Mouse (Mus musculus): ENCODE results near the gene Pip4k2a. TPM values are rescaled to one million over a fixed set of nuclear protein-coding genes. Genes with fewer than 3 reads are reported as not detected.

Gene Pip4k2a
- polyA plus RNA-seq, 1 experiment from 2014 or later: 6.6 TPM

DNA sequence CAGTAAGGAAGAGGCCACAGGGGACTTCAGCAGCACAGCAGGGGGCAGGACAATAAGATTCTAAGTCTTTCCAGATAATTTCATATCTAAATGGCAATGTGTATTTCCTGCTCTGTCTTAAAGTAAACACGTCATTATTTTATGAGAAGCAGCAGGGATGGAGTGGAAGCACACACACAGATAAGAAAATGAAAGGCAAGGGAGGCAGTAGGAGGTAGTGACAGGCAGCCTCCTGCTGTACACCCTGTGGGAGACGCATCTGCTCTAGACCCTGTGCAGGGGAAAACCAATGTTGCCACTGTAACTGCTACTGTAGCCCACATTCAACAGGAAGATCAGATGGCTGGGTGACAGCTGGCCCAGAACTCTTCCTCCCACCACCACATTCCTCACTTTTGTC is 60.3 kb downstream of the Pip4k2a start:
- Histone ChIP-seq H3K27me3 (replicated peaks) (no peaks in the 10 kb centered on the region), H3K4me1 (peaks cover 65% of the 10 kb centered on the region), H3K27ac (replicated peaks) (peak overlapping the region; percentile 29; the same call in 1 of the 2 replicates), H3K4me2 (no peak overlapping the region), H3K36me3 (no peaks in the 10 kb centered on the region), H3K4me3 (no peak overlapping the region), H3K9ac (no peak overlapping the region), H3K9me3 (no peaks in the 10 kb centered on the region)
- 27% methylated on average over 2 of the region's 2 CpGs for WGBS
- ATAC-seq (ENCODE audit: extremely low read depth, insufficient number of reproducible peaks, low FRiP score, low TSS enrichment): no peak

DNA sequence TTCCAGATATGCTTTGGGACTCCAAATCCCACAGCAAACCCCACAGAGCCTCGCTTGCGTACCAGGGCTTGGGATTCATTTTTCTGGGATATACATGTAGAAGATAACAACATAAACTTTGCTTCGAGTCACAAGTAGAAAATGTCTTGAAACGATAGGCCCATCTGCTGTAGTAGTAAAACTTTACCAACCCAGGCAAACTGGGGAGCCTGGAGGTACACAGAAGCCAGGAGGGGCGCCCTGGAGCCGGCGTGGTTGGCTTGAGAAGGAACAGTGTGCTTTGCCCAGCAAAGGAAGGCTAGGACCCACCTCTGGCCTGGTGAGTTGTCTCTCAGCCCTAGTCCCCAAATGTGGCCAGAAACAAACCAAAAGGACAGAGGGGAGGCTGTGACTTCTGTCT is 61.5 kb downstream of the Pip4k2a start:
- ATAC-seq (ENCODE audit: extremely low read depth, insufficient number of reproducible peaks, low FRiP score, low TSS enrichment): no peak
- WGBS: 81% methylated on average over 7 of the region's 7 CpGs
- H3K27me3 ChIP-seq (replicated peaks): no peaks in the 10 kb centered on the region
- no peak overlapping the region for H3K9ac ChIP-seq
- peaks cover 65% of the 10 kb centered on the region for H3K4me1 ChIP-seq
- no peaks in the 10 kb centered on the region for H3K9me3 ChIP-seq
- H3K4me2 ChIP-seq: no peak overlapping the region
- no peaks in the 10 kb centered on the region for H3K36me3 ChIP-seq
- no peak overlapping the region for H3K4me3 ChIP-seq
- no peak overlapping the region for H3K27ac ChIP-seq (replicated peaks)

DNA sequence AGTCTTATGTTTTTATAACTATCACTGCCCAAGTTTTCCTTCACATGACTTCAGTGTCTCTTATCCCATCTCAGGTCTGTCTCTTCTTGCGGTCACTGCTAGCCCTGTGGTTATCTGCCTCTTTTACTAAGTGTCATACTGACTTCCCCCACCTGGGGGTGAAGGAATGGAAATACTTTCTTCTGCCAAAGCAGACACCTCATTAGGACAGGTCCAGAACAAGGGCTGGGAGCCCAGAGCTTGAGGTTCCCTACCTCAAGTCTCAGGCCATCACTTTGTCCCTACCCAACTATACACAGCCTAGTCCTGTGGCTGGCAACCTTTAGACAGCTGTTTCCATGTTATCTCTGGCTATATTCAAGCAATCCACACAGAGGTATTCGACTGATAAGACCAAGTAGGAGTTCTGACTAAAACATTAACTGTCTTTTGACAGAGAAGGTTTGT is 62.3 kb downstream of the Pip4k2a start:
- H3K9me3 ChIP-seq: no peaks in the 10 kb centered on the region
- peaks cover 57% of the 10 kb centered on the region for H3K4me1 ChIP-seq
- ATAC-seq (ENCODE audit: extremely low read depth, insufficient number of reproducible peaks, low FRiP score, low TSS enrichment): no peak
- no peak overlapping the region for H3K4me3 ChIP-seq
- H3K36me3 ChIP-seq: no peaks in the 10 kb centered on the region
- no peak overlapping the region for H3K9ac ChIP-seq
- H3K27me3 ChIP-seq (replicated peaks): no peaks in the 10 kb centered on the region
- H3K27ac ChIP-seq (replicated peaks): no peak overlapping the region
- no peak overlapping the region for H3K4me2 ChIP-seq
- 33% methylated on average over 2 of the region's 2 CpGs for WGBS

GRCm38 (mm10) chr2:18934131-18934530 is 63.8 kb downstream of the Pip4k2a start:
- no peak overlapping the region for H3K27ac ChIP-seq (replicated peaks)
- H3K4me2 ChIP-seq: no peak overlapping the region
- no peak overlapping the region for H3K4me3 ChIP-seq
- WGBS: 69% methylated on average over 9 of the region's 9 CpGs
- ATAC-seq (ENCODE audit: extremely low read depth, insufficient number of reproducible peaks, low FRiP score, low TSS enrichment): no peak
- no peaks in the 10 kb centered on the region for H3K27me3 ChIP-seq (replicated peaks)
- no peaks in the 10 kb centered on the region for H3K9me3 ChIP-seq
- no peaks in the 10 kb centered on the region for H3K36me3 ChIP-seq
- peaks cover 45% of the 10 kb centered on the region for H3K4me1 ChIP-seq
- no peak overlapping the region for H3K9ac ChIP-seq

GRCm38 (mm10) chr2:18933418-18933817 is 64.5 kb downstream of the Pip4k2a start:
- Histone ChIP-seq H3K4me1 (peaks cover 43% of the 10 kb centered on the region), H3K9me3 (no peaks in the 10 kb centered on the region), H3K27me3 (replicated peaks) (no peaks in the 10 kb centered on the region), H3K27ac (replicated peaks) (no peak overlapping the region), H3K4me3 (no peak overlapping the region), H3K36me3 (no peaks in the 10 kb centered on the region), H3K9ac (no peak overlapping the region), H3K4me2 (no peak overlapping the region)
- 79% methylated on average over 7 of the region's 7 CpGs for WGBS
- no peak for ATAC-seq (ENCODE audit: extremely low read depth, insufficient number of reproducible peaks, low FRiP score, low TSS enrichment)

DNA sequence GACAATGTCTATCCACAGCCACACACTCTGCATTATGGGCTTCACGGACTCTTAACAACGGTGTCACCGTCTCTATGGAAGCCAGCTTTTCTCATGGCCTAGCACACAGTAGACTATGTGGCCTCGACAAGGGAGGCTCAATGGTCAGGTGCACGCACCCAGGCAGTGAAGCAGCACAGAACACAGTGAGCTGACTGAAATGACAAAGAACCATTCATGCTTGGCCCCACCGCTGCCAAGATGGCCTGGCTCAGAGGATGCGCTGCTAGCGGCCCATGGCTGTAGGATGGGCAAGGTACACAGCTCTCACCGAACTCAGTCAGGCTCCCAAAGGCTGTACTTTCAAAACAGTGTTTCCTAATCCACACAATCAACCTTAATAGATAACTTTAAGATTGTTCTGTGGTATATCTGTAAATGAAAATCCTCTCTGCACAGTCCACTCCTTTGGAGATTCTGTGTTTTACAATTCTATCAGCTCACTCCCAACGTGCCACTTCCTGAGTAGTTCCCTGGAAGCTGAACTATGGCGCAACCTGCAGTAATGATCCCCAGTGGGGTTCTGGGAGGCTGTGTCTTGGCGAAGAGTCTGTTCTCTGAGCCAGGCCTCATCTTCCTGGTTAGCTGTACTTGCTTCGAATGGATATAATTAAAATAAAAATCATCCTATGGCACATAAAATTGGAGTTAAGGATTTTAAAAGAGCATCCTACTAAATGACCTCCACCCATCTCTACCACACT is 67.4 kb downstream of the Pip4k2a start:
- ATAC-seq (ENCODE audit: extremely low read depth, insufficient number of reproducible peaks, low FRiP score, low TSS enrichment): no peak
- no peak overlapping the region for H3K9ac ChIP-seq
- 83% methylated on average over 13 of the region's 13 CpGs for WGBS
- H3K4me3 ChIP-seq: no peak overlapping the region
- H3K36me3 ChIP-seq: no peaks in the 10 kb centered on the region
- no peak overlapping the region for H3K27ac ChIP-seq (replicated peaks)
- H3K27me3 ChIP-seq (replicated peaks): no peaks in the 10 kb centered on the region
- peaks cover 22% of the 10 kb centered on the region for H3K4me1 ChIP-seq
- no peaks in the 10 kb centered on the region for H3K9me3 ChIP-seq
- H3K4me2 ChIP-seq: no peak overlapping the region

GRCm38 (mm10) chr2:18928597-18929257 is 69.2 kb downstream of the Pip4k2a start:
- Histone ChIP-seq H3K27me3 (replicated peaks) (no peaks in the 10 kb centered on the region), H3K9ac (no peak overlapping the region), H3K27ac (replicated peaks) (0 out of 2 replicates have a peak overlapping the region, but pooled peaks have one; percentile 2), H3K9me3 (no peaks in the 10 kb centered on the region), H3K4me3 (no peak overlapping the region), H3K36me3 (no peaks in the 10 kb centered on the region), H3K4me2 (no peak overlapping the region), H3K4me1 (peaks cover 27% of the 10 kb centered on the region)
- ATAC-seq (ENCODE audit: extremely low read depth, insufficient number of reproducible peaks, low FRiP score, low TSS enrichment): no peak
- 47% methylated on average over 7 of the region's 7 CpGs for WGBS

DNA sequence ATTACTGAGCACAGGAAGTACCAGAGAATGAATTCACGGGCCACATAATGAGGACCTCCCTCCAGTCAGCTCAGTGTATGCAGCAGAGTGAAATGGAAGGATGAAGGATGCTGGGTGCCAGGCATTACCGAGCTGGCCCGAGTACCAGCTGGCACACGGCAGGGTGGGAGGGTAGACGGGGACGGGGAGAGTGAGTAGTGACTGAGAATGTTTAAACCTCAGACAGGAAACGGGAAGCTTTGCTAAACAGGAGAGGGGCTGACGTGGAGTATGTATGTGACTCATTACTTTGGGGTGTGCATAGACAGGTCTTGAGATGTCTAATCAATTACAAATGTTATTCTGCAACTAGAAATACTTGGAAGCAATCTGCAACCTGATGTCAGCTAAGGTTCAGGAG is 69.7 kb downstream of the Pip4k2a start:
- Histone ChIP-seq H3K4me3 (no peak overlapping the region), H3K36me3 (no peaks in the 10 kb centered on the region), H3K9me3 (no peaks in the 10 kb centered on the region), H3K27me3 (replicated peaks) (no peaks in the 10 kb centered on the region), H3K4me1 (peaks cover 28% of the 10 kb centered on the region), H3K27ac (replicated peaks) (0 out of 2 replicates have a peak overlapping the region, but pooled peaks have one; percentile 2), H3K9ac (no peak overlapping the region), H3K4me2 (no peak overlapping the region)
- no peak for ATAC-seq (ENCODE audit: extremely low read depth, insufficient number of reproducible peaks, low FRiP score, low TSS enrichment)
- 47% methylated on average over 8 of the region's 8 CpGs for WGBS

GRCm38 (mm10) chr2:18923806-18924595 is 73.9 kb downstream of the Pip4k2a start:
- Histone ChIP-seq H3K27ac (replicated peaks) (no peak overlapping the region), H3K27me3 (replicated peaks) (no peaks in the 10 kb centered on the region), H3K9me3 (no peaks in the 10 kb centered on the region), H3K4me1 (peaks cover 36% of the 10 kb centered on the region), H3K9ac (no peak overlapping the region), H3K36me3 (no peaks in the 10 kb centered on the region), H3K4me2 (no peak overlapping the region), H3K4me3 (no peak overlapping the region)
- 62% methylated on average over 17 of the region's 17 CpGs for WGBS
- no peak for ATAC-seq (ENCODE audit: extremely low read depth, insufficient number of reproducible peaks, low FRiP score, low TSS enrichment)

DNA sequence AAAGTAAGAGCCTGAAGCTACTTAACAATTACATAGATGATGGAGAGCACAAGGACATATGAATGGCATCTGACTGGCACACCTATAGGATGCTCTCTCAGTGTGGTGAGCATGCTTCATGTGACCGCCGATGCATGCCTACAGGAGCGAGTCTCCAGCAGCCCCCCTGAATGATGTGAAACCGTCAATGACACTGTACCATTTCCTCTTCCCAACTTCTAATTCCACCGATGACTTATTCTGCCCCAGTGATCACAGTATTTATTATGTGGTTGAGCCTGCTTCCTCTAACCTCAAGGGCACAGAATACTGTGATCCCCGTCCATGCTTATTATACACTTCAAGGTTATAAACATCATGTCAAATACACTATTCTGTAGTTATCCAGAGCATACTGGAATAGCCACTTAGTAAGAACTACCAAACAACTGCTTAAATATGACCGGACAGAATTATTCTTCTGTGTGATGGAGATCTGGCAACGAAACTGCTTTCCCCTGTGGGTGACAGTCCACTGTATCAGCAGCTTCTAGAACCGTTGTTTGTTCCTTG is 74.8 kb downstream of the Pip4k2a start:
- Histone ChIP-seq H3K4me2 (no peak overlapping the region), H3K27me3 (replicated peaks) (no peaks in the 10 kb centered on the region), H3K4me3 (no peak overlapping the region), H3K36me3 (no peaks in the 10 kb centered on the region), H3K27ac (replicated peaks) (no peak overlapping the region), H3K9ac (no peak overlapping the region), H3K9me3 (no peaks in the 10 kb centered on the region), H3K4me1 (peaks cover 28% of the 10 kb centered on the region)
- no peak for ATAC-seq (ENCODE audit: extremely low read depth, insufficient number of reproducible peaks, low FRiP score, low TSS enrichment)
- WGBS: 83% methylated on average over 9 of the region's 9 CpGs

GRCm38 (mm10) chr2:18921570-18922180 is 76.3 kb downstream of the Pip4k2a start:
- H3K4me2 ChIP-seq: no peak overlapping the region
- H3K9me3 ChIP-seq: no peaks in the 10 kb centered on the region
- H3K9ac ChIP-seq: no peak overlapping the region
- H3K27ac ChIP-seq (replicated peaks): no peak overlapping the region
- H3K27me3 ChIP-seq (replicated peaks): no peaks in the 10 kb centered on the region
- H3K4me1 ChIP-seq: peaks cover 35% of the 10 kb centered on the region
- H3K36me3 ChIP-seq: no peaks in the 10 kb centered on the region
- WGBS: 63% methylated on average over 1 of the region's 1 CpGs
- no peak for ATAC-seq (ENCODE audit: extremely low read depth, insufficient number of reproducible peaks, low FRiP score, low TSS enrichment)
- no peak overlapping the region for H3K4me3 ChIP-seq

Data from heart, embryonic 13.5 days (tissue).